Mouse (Mus musculus): ENCODE measurements around the gene Gm973. TPM values are rescaled to one million over a fixed set of nuclear protein-coding genes. Genes with fewer than 3 reads are reported as not detected.
A peak's percentile ranks its signal among the peaks of the same experiment; 100 is the strongest.

Gene Gm973
- polyA plus RNA-seq, 1 experiment from 2014 or later: 10.3 TPM

GRCm38 (mm10) chr1:59683926-59684818 lies 168.1 kb downstream of the Gm973 start:
- DNase-seq (no peak), ATAC-seq (ENCODE audit: low FRiP score, low TSS enrichment) (peak; percentile 65)
- peaks cover 23% of the 10 kb centered on the region for H3K4me1 ChIP-seq (ENCODE audit: control insufficient read depth, insufficient read depth, low read length)
- H3K4me2 ChIP-seq (ENCODE audit: low read length): peak overlapping the region; percentile 81
- no peaks in the 10 kb centered on the region for H3K36me3 ChIP-seq (ENCODE audit: control insufficient read depth, insufficient read depth, low read length)
- WGBS: 8% methylated on average over 11 of the region's 11 CpGs
- peak overlapping the region; percentile 69 for H3K4me3 ChIP-seq (replicated peaks; ENCODE audit: low read depth, low read length)
- H3K27ac ChIP-seq (replicated peaks; ENCODE audit: low read depth, low read length): no peak overlapping the region
- no peak overlapping the region for H3K9ac ChIP-seq (replicated peaks; ENCODE audit: low read length)
- no peaks in the 10 kb centered on the region for H3K27me3 ChIP-seq (ENCODE audit: control insufficient read depth, insufficient read depth, low read length)
- H3K9me3 ChIP-seq (ENCODE audit: control insufficient read depth, low read length): no peaks in the 10 kb centered on the region

GRCm38 (mm10) chr1:59684819-59685755 lies 169.0 kb downstream of the Gm973 start, which contains the start of gene Nop58:
Nop58 (plus strand) TSS chr1:59684971.
- peaks cover 23% of the 10 kb centered on the region for H3K4me1 ChIP-seq (ENCODE audit: control insufficient read depth, insufficient read depth, low read length)
- peak within 1 kb of the TSS; percentile 91 for H3K4me2 ChIP-seq (ENCODE audit: low read length)
- H3K9ac ChIP-seq (replicated peaks; ENCODE audit: low read length): peak within 1 kb of the TSS; percentile 56
- WGBS: under 1% methylated on average over 49 of the region's 49 CpGs
- peak; percentile 98 for DNase-seq
- no peaks in the 10 kb centered on the region for H3K9me3 ChIP-seq (ENCODE audit: control insufficient read depth, low read length)
- no peaks in the 10 kb centered on the region for H3K27me3 ChIP-seq (ENCODE audit: control insufficient read depth, insufficient read depth, low read length)
- H3K36me3 ChIP-seq (ENCODE audit: control insufficient read depth, insufficient read depth, low read length): 0 out of 2 replicates have a peak, but pooled peaks cover 2% of the 10 kb centered on the region
- H3K4me3 ChIP-seq (replicated peaks; ENCODE audit: low read depth, low read length): peak within 1 kb of the TSS; percentile 69
- peak; percentile 97 for ATAC-seq (ENCODE audit: low FRiP score, low TSS enrichment)
- peak within 1 kb of the TSS; percentile 82 for H3K27ac ChIP-seq (replicated peaks; ENCODE audit: low read depth, low read length)

Other genes starting within 250 kb of the Gm973 start
- 4.2 TPM in 2 replicates for gene Fzd7, start 33.8 kb upstream of the Gm973 start, polyA plus RNA-seq (2014; fragmentation: Nextera tagmentation; extraction: Ambion mirVana)
- 387 and 419 TPM in 2 replicates for gene Sumo1, start 154.6 kb downstream of the Gm973 start, polyA plus RNA-seq (2014; fragmentation: Nextera tagmentation; extraction: Ambion mirVana)
- gene Nop58, start 168.7 kb downstream of the Gm973 start, polyA plus RNA-seq (2014; fragmentation: Nextera tagmentation; extraction: Ambion mirVana): 135 and 140 TPM in 2 replicates
- gene Bmpr2, start 247.1 kb downstream of the Gm973 start, polyA plus RNA-seq (2014; fragmentation: Nextera tagmentation; extraction: Ambion mirVana): 19.0 TPM in 2 replicates